Mouse (Mus musculus): Measurements from ENCODE around the gene Wdr41. TPM values are rescaled to one million over a fixed set of nuclear protein-coding genes. Genes with fewer than 3 reads are reported as not detected.

Wdr41 gene
- polyA plus RNA-seq, 2 experiments from 2014 or later = 3.7 to 4.1 TPM

DNA sequence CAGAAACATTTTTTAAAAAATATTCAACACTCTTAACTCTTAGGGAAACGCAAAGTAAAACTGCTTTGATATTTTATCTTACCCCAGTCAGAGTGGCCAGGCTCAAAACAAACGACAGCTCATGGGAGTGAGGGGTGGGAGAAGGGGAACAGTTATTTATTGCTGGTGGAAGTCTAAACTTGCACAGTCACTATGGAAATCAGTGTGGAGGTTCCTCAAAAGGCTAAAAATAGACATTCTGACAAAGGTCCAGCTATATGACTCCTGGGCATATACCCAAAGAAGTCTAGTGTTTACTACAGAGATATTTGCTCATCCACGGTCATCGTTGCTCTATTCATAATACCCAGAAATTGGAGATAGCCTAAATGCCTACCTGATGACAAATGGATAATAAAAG, 62.1 kb downstream of the Wdr41 start:
- ATAC-seq = no peak

DNA sequence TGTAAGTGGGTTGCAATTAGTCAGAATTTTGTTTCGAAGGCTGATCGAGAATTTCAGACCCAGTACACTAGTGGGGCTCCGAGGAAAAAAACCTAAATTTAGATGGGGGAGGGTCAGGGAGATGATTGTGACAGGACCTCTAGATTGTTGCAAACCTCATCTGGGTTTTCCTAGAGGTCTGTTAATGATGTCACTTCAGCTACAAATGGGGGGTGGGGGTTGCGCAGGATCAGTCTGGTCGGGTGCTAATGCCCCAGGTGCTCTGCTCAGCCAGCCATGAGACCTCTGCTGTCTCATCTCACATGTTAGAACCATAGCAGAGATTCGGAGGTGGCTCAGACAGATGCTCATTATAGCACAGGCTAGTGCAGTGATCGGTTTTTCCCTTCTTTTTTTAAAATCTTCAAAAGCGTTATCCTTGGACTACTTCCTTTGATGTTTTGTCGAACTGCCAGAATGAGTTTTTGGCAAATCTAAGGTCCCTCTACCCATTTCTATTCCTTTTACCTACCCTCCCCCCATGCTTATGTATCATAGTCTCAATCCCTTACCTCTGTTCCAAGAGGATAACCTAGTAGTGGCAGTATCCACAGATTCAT, 64.1 kb downstream of the Wdr41 start:
- no peak for ATAC-seq

DNA sequence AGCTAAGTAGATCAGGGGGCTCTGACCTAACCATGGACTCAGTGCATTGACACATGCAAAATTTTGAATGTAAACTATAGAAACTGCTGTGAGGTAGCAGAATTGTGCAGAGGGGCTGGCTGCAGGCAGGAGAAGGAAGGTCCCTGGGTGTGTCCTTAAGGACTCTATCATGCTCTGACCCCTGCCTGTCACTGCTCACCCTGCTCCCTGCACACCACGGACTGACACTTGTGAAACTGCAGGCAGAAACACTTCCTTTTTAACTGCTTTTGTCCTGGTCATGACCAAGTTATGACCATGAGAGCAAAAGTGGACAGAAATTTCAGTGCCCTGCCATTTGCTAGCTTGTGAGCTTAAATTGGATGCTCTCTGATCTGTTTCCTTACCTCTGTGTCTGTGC, 68.0 kb downstream of the Wdr41 start:
- no peak for ATAC-seq

DNA sequence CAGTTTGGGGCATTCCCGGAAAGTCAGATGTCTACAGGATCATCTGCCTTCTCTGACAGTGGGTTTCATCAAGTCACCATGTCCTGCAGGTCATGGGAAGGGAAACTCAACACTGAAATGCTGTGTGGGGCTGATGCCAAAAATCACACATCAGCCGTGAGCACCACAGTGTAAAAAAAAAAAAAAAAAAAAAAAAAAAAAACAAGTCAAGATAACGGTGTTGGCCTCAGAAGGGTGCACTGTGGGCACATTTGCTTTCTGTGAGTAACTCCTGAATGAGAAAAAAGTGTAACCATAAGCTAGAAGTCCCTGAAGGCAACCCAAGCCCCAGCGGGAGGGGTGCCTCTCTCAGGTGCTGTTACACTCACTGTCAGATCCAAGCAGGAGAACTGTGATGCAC, 74.3 kb downstream of the Wdr41 start:
- no peak for ATAC-seq

DNA sequence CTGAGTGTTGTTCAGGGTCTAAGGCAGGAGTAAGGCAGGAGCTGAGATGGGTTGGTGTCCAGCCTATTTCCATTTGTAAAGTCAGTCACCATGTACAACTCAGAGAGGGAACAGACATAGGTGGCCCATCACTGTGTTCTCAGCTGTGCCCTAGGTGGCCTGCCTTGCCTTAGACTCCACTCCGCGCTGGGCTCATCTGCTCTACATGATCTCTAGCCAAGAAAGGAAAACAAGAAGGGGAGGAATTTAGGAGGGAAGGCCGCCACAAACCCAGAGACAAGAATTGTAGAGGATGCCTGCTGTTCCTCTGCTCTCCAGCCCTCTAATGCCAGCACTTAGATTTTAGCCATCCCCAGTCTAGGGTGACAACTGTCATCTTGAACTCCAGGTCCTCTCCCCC, 76.3 kb downstream of the Wdr41 start:
- no peak for ATAC-seq

DNA sequence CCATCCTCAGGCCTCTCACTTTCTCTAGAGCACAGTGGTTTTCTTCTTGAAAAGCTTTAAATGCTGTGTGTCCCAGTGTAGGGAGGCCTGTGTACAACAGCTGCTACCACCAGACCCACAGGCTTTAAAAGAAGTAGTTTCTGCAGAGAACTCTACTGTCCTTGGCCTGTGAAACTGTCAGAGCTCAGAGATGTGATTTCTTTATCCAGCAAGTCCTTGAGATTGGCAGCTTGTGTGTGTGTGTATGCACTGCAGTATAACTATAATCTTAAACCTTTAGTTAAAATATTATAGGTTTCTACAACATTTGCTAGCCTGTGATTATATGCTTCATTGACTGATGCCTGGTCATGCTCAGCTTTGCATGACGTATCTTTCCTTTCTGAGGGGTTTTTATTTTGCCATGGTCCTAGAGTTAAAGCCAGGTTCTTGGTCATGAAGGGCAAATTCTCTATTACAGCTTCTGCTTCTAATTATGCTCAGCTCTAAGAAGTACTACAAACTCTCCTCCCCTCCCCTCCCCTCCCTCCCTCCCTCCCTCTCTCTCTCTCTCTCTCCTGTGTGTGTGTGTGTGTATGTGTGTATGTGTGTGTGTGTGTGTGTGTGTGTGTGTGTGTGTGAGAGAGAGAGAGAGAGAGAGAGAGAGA, 79.7 kb downstream of the Wdr41 start:
- no peak for ATAC-seq

DNA sequence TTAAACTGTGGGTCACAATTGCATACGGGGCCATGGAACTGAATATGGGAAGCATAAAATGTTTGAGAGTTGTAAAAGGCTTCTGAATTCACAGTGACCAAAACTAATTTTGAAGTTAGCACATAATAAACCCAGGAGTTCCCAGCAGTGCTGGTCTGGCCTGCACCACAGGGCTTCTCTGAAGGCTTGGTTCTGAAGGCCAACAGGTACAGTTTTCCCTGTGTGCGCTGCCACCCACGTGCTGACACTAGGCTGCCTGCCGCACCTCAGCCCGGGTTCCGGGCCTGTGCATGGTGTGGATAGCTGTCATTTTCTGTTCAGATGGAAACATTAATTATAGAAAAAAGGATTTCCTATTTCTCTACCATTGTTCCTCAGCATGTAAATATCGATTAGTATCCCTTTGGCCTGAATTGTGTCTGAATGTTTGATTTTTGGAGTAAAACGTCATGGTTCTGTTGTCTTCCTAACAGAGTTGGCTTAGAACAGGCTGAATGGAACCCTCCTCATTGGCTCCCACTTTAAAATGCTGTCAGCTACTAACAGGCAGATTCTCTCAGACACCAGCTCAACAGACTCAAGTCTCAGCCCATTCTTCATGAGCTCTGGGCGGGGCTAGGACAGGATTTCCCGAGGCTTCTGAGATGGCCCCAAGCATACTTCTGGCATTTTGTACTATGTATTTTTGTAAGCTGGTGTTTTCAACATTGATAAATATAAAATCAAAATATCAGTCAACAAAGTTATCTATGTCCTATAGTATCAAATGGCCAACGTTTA, 80.5 kb downstream of the Wdr41 start:
- ATAC-seq = no peak

DNA sequence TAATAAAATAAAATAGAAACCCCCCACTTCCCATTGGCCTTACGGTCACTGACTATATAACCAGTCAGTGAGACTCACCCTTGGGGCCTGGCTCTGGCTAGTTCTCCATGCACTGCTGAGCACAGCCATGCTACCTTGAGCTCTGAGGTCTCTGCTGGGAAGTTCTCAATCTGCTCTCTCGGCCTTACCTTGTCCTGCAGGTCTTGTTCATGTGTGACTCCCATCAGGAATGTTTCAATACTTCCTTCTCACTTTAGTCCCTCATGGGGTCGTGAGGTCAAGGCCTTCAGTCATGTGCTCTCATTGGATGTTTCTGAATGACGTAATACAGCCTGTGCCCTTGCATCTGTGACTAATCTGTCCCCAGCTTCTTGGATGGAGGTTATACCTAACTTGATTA, 82.7 kb downstream of the Wdr41 start:
- ATAC-seq = no peak

DNA sequence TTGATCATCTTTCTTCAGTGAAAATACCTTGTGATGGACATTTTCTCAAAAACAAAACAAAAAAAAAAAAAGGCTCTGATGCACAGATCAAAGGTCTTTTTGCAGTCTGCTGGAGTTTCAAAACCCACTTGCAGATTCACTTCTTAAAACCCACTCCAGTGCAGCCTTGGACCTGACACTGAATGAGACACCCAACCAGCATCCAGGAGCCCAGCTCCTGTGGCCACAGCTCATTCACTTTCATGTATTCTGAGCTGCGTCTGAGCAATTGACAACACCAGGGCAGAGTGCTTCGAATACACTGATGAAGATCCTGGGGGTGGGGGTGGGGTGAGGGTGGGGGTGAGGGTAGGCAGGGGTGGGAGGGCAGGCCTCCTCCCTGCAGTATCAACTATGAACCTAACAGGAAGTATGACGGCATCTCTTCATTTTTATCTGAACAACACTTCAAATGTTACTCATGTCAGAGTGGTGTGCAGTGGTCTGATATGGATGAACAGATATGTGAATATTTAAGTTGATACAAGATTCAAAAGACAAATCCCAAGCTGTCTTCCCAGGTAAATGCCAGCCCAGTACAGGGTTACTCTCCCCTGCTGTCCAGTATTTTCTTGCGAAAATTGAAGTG, 87.4 kb downstream of the Wdr41 start:
- peak; percentile 82 for ATAC-seq

DNA sequence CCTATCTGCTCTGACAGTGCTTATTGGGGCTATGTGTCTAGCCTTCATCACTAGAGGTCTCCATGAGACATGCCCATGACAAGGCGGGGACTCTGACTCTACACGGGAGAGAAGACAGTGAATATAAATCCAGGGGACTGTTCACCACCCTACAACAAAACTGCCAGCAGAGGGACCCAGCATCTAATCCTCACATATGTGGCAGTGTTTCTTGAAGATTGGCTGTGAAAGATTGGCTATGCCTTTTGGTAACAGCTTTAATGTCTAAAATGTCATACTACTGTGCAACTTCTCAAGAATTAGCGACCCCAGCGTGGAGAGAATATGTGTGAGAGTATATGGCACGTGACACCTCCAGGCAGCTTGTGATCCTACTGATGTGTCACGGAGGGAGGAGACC, 91.7 kb downstream of the Wdr41 start:
- no peak for ATAC-seq

DNA sequence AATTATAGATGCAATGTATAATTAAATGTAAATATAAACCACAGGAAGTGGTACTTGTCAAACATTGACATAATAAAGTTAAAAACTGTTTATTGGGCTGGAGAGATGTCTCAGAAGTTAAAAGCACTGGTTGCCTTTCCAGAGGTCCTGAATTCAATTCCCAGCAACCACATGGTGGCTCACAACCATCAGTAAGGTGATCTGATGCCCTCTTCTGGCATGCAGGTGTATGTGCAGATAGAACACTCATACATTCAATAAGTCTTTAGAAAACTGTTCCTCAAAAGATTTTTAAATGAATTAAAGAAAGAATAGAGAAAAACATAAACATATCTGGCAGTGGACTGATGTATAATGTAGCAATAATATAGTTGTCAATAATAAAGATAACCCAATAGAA, 94.1 kb downstream of the Wdr41 start:
- ATAC-seq = no peak

Other genes with a start within 250 kb of the Wdr41 start
- 100 to 1,000 TPM; 229 to 310 TPM for gene Tbca, start 187.4 kb upstream of the Wdr41 start, polyA plus RNA-seq (2017; shearing (Covaris generic))
- gene Otp, start 100.7 kb upstream of the Wdr41 start, polyA plus RNA-seq (2017; shearing (Covaris generic)) = not detected